Mouse (Mus musculus): ENCODE results near the gene Gigyf2. TPM values are rescaled to one million over a fixed set of nuclear protein-coding genes. Genes with fewer than 3 reads are reported as not detected.

Gene Gigyf2
- polyA plus RNA-seq, 1 experiment from 2014 or later = 77.0 TPM

DNA sequence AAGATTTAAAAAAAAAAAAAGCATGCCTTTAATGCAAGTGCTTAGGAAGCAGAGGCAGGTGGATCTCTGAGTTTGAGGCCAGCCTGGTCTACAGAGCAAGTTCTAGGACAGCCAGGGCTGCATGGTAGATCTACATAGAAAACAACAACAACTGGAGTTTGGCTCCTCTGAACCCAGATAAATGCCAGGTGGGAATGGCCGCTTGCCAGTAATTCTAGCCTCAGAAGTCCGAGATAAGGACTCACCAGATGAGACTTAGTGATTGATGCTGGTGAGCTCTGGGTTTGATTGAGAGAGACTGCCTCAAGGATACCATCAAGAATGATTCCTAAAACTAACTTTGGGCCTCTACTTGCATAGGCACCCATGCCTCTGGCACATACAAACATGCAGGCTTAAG lies 23.8 kb downstream of the Gigyf2 start:
- no peak for ATAC-seq (ENCODE audit: low read depth)
- no peaks in the 10 kb centered on the region for H3K9me3 ChIP-seq (ENCODE audit: control insufficient read depth, low read length)
- H3K36me3 ChIP-seq (ENCODE audit: control insufficient read depth, insufficient read depth, low read length) = peaks cover 4% of the 10 kb centered on the region; the same call in 1 of the 2 replicates
- no peaks in the 10 kb centered on the region for H3K27me3 ChIP-seq (ENCODE audit: control insufficient read depth, insufficient read depth, low read length)
- H3K9ac ChIP-seq (replicated peaks; ENCODE audit: low read depth, low read length) = no peak overlapping the region
- no peak overlapping the region for H3K4me3 ChIP-seq (ENCODE audit: low read depth, low read length)
- 93% methylated on average over 2 of the region's 2 CpGs for WGBS
- no peaks in the 10 kb centered on the region for H3K4me1 ChIP-seq (ENCODE audit: control insufficient read depth, insufficient read depth, low read length)
- no peak overlapping the region for H3K4me2 ChIP-seq (ENCODE audit: low read depth, low read length)
- no peak overlapping the region for H3K27ac ChIP-seq (ENCODE audit: low read depth, low read length)

DNA sequence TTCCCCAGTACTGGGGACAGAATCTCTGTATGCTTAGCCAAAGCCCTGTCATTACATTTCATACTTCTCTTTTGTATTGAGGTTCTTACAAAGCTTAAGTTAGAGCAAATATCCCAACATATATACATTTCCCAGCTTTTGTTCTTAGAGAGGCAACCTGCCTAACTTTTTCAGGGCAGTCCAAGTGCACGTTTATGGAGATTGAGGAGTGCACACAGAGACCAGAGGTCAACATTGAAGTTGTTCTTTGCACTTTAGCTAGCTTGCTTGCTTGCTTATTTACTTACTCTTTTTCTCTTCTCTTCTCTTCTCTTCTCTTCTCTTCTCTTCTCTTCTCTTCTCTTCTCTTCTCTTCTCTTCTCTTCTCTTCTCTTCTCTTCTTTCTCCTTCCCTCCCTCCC lies 33.5 kb downstream of the Gigyf2 start:
- H3K4me3 ChIP-seq (ENCODE audit: low read depth, low read length) = no peak overlapping the region
- no peak overlapping the region for H3K27ac ChIP-seq (ENCODE audit: low read depth, low read length)
- peaks cover 9% of the 10 kb centered on the region; the same call in 1 of the 2 replicates for H3K36me3 ChIP-seq (ENCODE audit: control insufficient read depth, insufficient read depth, low read length)
- WGBS = 71% methylated on average over 1 of the region's 1 CpGs
- no peaks in the 10 kb centered on the region for H3K4me1 ChIP-seq (ENCODE audit: control insufficient read depth, insufficient read depth, low read length)
- no peaks in the 10 kb centered on the region for H3K27me3 ChIP-seq (ENCODE audit: control insufficient read depth, insufficient read depth, low read length)
- no peaks in the 10 kb centered on the region for H3K9me3 ChIP-seq (ENCODE audit: control insufficient read depth, low read length)
- H3K4me2 ChIP-seq (ENCODE audit: low read depth, low read length) = no peak overlapping the region
- no peak for ATAC-seq (ENCODE audit: low read depth)
- no peak overlapping the region for H3K9ac ChIP-seq (replicated peaks; ENCODE audit: low read depth, low read length)

DNA sequence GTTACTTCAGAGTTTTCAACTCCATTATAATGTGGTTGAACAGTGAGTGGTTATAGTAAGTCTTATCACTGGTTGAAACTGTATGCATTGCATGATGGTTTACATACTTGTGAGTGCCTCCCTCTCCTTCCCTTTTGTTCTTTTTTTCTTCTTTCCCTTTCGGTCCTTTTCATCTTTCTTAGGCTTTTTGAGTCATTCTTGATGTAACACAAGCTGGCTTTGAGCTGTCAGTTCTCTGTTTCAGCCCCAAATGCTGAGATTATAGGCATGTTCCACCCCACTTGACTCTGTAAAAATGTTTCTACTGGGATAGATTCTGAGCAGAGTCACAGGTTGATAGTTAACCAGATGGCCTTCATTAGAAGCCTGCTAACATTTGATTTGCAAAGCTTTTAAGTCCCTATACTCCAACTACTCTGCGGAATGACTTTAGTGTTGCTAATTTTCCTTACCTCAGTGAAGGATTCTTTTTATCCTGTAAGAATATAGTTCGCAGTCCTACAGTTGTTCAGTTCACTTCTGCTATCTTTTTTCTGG lies 51.3 kb downstream of the Gigyf2 start:
- Histone ChIP-seq H3K9ac (replicated peaks; ENCODE audit: low read depth, low read length) (no peak overlapping the region), H3K4me2 (ENCODE audit: low read depth, low read length) (no peak overlapping the region), H3K9me3 (ENCODE audit: control insufficient read depth, low read length) (no peaks in the 10 kb centered on the region), H3K36me3 (ENCODE audit: control insufficient read depth, insufficient read depth, low read length) (peaks cover 8% of the 10 kb centered on the region; the same call in 1 of the 2 replicates), H3K27me3 (ENCODE audit: control insufficient read depth, insufficient read depth, low read length) (no peaks in the 10 kb centered on the region), H3K4me1 (ENCODE audit: control insufficient read depth, insufficient read depth, low read length) (no peaks in the 10 kb centered on the region), H3K27ac (ENCODE audit: low read depth, low read length) (no peak overlapping the region), H3K4me3 (ENCODE audit: low read depth, low read length) (no peak overlapping the region)
- 90% methylated on average over 3 of the region's 3 CpGs for WGBS
- no peak for ATAC-seq (ENCODE audit: low read depth)

DNA sequence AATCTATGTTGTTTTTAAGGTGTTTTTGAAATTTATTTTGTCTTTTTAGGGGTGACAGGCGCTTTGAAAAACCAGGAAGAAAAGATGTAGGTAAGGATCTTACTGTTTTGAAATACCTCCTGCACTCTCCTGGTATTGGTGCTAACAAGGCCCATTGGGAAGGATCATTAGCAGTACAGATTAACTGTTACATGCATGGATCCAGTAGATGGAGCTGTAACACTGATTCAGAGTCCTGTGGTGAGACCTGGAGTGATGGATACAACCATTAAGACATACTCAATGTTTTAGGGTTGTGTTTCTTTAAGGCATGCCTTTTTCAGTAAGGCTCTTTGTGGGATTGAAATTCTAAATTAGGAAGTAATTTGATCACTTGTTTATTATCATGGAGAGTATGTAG lies 53.1 kb downstream of the Gigyf2 start:
- WGBS = 100% methylated on average over 1 of the region's 1 CpGs
- ATAC-seq (ENCODE audit: low read depth) = no peak

DNA sequence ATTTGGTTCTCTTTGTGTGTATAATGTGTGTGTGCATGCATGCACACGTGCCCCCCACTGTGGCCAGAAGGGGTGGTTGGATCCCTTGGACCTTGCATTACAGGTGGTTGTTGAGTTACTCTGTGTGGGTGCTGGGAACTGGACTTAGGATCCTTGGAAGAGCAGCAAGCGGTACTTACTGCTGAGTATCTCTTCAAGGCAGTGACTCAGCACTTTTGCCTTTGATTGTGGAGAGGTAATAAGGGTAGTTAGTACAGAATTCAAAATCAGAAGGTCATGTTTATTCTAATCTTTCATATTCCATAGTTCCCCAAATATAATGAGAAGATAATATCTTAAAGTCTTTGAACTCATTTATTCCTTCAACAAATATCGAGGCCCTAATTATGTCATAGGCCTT lies 54.4 kb downstream of the Gigyf2 start:
- 95% methylated on average over 3 of the region's 3 CpGs for WGBS
- H3K36me3 ChIP-seq (ENCODE audit: control insufficient read depth, insufficient read depth, low read length) = peaks cover 8% of the 10 kb centered on the region; the same call in 1 of the 2 replicates

More for the DNA sequence above, 53.1 kb downstream of the Gigyf2 start:
- Histone ChIP-seq H3K4me2 (ENCODE audit: low read depth, low read length) (no peak overlapping the region), H3K27ac (ENCODE audit: low read depth, low read length) (no peak overlapping the region), H3K4me1 (ENCODE audit: control insufficient read depth, insufficient read depth, low read length) (no peaks in the 10 kb centered on the region), H3K36me3 (ENCODE audit: control insufficient read depth, insufficient read depth, low read length) (peaks cover 8% of the 10 kb centered on the region; the same call in 1 of the 2 replicates), H3K9ac (replicated peaks; ENCODE audit: low read depth, low read length) (no peak overlapping the region), H3K9me3 (ENCODE audit: control insufficient read depth, low read length) (no peaks in the 10 kb centered on the region), H3K27me3 (ENCODE audit: control insufficient read depth, insufficient read depth, low read length) (no peaks in the 10 kb centered on the region), H3K4me3 (ENCODE audit: low read depth, low read length) (no peak overlapping the region)

DNA sequence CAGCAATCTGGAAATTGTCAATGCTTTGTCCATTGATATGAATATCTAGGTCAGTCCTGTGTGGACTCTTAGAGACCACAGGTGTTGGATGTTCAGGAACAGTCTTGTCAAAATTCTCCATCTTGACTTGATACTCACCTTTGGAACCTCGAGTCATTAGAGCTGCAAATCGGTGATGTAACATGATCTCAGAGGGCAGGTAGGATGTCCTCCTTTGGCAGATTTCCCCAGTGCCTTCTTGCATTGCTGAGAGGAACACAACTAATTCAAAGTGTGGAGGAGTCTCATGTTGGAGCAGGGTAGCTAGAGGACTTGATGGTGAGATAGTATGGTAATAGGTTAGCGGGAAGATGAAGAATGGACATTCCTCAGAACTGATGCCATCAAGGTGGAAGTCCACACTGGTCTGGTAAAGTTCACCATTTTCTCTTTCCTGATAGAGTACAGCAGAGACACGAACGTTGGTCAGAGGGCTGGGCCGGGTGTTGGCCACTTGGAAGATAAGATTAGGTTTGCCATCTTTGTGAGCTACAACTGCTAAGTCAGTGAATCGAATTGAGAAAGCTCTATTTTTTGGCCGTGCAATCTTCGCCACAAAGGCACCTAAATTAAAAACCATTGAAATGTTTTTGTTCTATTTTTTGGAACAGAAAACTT lies 59.8 kb downstream of the Gigyf2 start:
- Histone ChIP-seq H3K9me3 (ENCODE audit: control insufficient read depth, low read length) (no peaks in the 10 kb centered on the region), H3K9ac (replicated peaks; ENCODE audit: low read depth, low read length) (no peak overlapping the region), H3K4me1 (ENCODE audit: control insufficient read depth, insufficient read depth, low read length) (no peaks in the 10 kb centered on the region), H3K4me3 (ENCODE audit: low read depth, low read length) (no peak overlapping the region), H3K4me2 (ENCODE audit: low read depth, low read length) (no peak overlapping the region), H3K27ac (ENCODE audit: low read depth, low read length) (no peak overlapping the region), H3K36me3 (ENCODE audit: control insufficient read depth, insufficient read depth, low read length) (0 out of 2 replicates have a peak, but pooled peaks cover 5% of the 10 kb centered on the region), H3K27me3 (ENCODE audit: control insufficient read depth, insufficient read depth, low read length) (no peaks in the 10 kb centered on the region)
- 95% methylated on average over 9 of the region's 9 CpGs for WGBS
- no peak for ATAC-seq (ENCODE audit: low read depth)

More for the DNA sequence above, 54.4 kb downstream of the Gigyf2 start:
- Histone ChIP-seq H3K9ac (replicated peaks; ENCODE audit: low read depth, low read length) (no peak overlapping the region), H3K4me1 (ENCODE audit: control insufficient read depth, insufficient read depth, low read length) (no peaks in the 10 kb centered on the region), H3K4me3 (ENCODE audit: low read depth, low read length) (no peak overlapping the region), H3K4me2 (ENCODE audit: low read depth, low read length) (no peak overlapping the region), H3K9me3 (ENCODE audit: control insufficient read depth, low read length) (no peaks in the 10 kb centered on the region), H3K27ac (ENCODE audit: low read depth, low read length) (no peak overlapping the region), H3K27me3 (ENCODE audit: control insufficient read depth, insufficient read depth, low read length) (no peaks in the 10 kb centered on the region)
- no peak for ATAC-seq (ENCODE audit: low read depth)

DNA sequence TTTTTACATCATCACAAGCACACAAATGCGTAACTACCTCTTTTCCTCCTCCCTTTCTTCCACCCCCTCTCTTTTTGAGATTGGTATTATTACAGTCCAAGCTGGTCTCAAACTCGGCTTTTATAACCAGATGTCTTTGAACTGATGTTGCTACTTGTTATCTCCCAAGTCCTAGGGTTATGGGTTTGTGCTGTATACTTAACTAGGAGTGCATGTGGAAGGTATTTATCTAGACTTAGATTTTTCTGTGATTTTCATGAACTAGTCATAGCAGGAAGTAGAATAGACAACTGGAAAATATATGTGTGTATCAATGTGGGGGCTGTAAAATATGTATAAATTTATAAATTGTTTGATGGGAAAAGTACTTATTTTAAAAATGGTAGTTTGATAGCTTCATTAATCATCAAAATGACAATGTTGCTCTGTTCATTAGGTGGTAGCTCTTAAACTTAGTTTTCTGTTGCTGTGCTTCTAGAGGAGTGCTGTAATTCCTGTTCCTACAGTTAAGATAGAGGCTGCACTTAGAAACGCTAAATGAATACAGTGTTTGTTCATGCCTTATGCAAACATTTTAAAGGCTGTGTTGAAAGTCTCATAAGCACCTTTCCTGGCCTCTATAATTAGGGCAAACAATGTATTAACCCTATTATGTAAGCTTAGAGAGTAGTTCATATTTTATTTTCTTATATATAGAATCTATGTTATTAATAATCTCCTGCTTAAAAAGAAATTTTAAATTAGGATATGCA lies 66.8 kb downstream of the Gigyf2 start:
- Histone ChIP-seq H3K4me3 (ENCODE audit: low read depth, low read length) (no peak overlapping the region), H3K4me2 (ENCODE audit: low read depth, low read length) (no peak overlapping the region), H3K36me3 (ENCODE audit: control insufficient read depth, insufficient read depth, low read length) (0 out of 2 replicates have a peak, but pooled peaks cover 5% of the 10 kb centered on the region), H3K9me3 (ENCODE audit: control insufficient read depth, low read length) (no peaks in the 10 kb centered on the region), H3K9ac (replicated peaks; ENCODE audit: low read depth, low read length) (no peak overlapping the region), H3K27me3 (ENCODE audit: control insufficient read depth, insufficient read depth, low read length) (no peaks in the 10 kb centered on the region), H3K27ac (ENCODE audit: low read depth, low read length) (no peak overlapping the region), H3K4me1 (ENCODE audit: control insufficient read depth, insufficient read depth, low read length) (no peaks in the 10 kb centered on the region)
- ATAC-seq (ENCODE audit: low read depth) = no peak
- 85% methylated on average over 3 of the region's 3 CpGs for WGBS

DNA sequence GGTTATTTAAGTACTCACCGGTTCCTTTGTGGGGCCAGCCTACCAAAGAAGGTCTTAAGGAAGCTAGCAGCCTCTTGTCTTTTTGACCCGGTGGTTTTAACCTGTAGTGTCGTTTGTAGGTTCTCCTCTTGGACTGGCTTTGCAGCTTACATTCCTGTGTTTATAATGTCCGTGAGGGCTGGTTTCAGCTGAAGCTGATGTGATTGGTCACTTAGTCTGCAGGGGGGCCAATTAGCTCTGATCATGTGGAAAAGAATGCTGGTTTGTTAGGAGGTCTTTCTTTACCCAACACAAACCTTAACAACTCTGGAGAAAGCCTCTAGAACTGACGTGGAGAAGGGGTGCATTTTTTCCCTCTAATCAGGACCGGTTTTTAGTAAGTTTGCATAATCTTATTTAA lies 67.8 kb downstream of the Gigyf2 start, which contains the start of gene Kcnj13:
TSS of gene Kcnj13 (minus strand) at position 136 of the 400 bp plus-strand sequence.
- Histone ChIP-seq H3K36me3 (ENCODE audit: control insufficient read depth, insufficient read depth, low read length) (no peaks in the 10 kb centered on the region), H3K4me1 (ENCODE audit: control insufficient read depth, insufficient read depth, low read length) (no peaks in the 10 kb centered on the region), H3K9me3 (ENCODE audit: control insufficient read depth, low read length) (no peaks in the 10 kb centered on the region), H3K27me3 (ENCODE audit: control insufficient read depth, insufficient read depth, low read length) (no peaks in the 10 kb centered on the region), H3K4me2 (ENCODE audit: low read depth, low read length) (no peak within 1 kb of the TSS), H3K27ac (ENCODE audit: low read depth, low read length) (no peak within 1 kb of the TSS), H3K4me3 (ENCODE audit: low read depth, low read length) (no peak within 1 kb of the TSS), H3K9ac (replicated peaks; ENCODE audit: low read depth, low read length) (no peak within 1 kb of the TSS)
- no peak for ATAC-seq (ENCODE audit: low read depth)
- 34% methylated on average over 6 of the region's 6 CpGs for WGBS

Data from neural tube, embryonic 14.5 days (tissue).